Mouse (Mus musculus) retina, adult 2 months (tissue): ENCODE measurements around the gene Wnk2.

ENCODE experiments used
- DNase-seq: peaks from one replicate; pipeline ENCODE4 v3.0.0-alpha.2; 2012; ENCODE audit warnings: low read depth, low spot score

Wnk2 gene

GRCm38 (mm10) chr13:49147858-49148226, at the start of gene Wnk2:
Gene Wnk2 (minus strand): TSS chr13:49148014.
- DNase-seq, result peak; percentile 65

- no peak for DNase-seq
Observed at GRCm38 (mm10) chr13:49196766-49197165, 49.0 kb upstream of the Wnk2 start.

- no peak for DNase-seq
Observed at GRCm38 (mm10) chr13:49196211-49196610, 48.4 kb upstream of the Wnk2 start.

GRCm38 (mm10) chr13:49195651-49196050, 47.8 kb upstream of the Wnk2 start:
- no peak for DNase-seq

- DNase-seq, result no peak
Observed at GRCm38 (mm10) chr13:49194811-49195210, 47.0 kb upstream of the Wnk2 start.

GRCm38 (mm10) chr13:49193650-49194049, 45.8 kb upstream of the Wnk2 start:
- no peak for DNase-seq

- DNase-seq, result no peak
Observed at GRCm38 (mm10) chr13:49192156-49192855, 44.5 kb upstream of the Wnk2 start.

- DNase-seq, result no peak
Observed at GRCm38 (mm10) chr13:49191673-49192035, 43.8 kb upstream of the Wnk2 start.

- no peak for DNase-seq
Observed at GRCm38 (mm10) chr13:49190876-49191672, 43.3 kb upstream of the Wnk2 start.

GRCm38 (mm10) chr13:49189970-49190870, 42.4 kb upstream of the Wnk2 start:
- no peak for DNase-seq

GRCm38 (mm10) chr13:49188966-49189360, 41.1 kb upstream of the Wnk2 start:
- DNase-seq, result no peak

GRCm38 (mm10) chr13:49188219-49188965, 40.6 kb upstream of the Wnk2 start:
- DNase-seq, result no peak

GRCm38 (mm10) chr13:49187288-49188218, 39.7 kb upstream of the Wnk2 start, which contains the start of gene Ninj1:
Gene Ninj1 (plus strand): TSS chr13:49187485.
- peak; percentile 43 for DNase-seq

- DNase-seq, result no peak
Observed at GRCm38 (mm10) chr13:49186798-49187287, 39.0 kb upstream of the Wnk2 start.

GRCm38 (mm10) chr13:49183646-49184045, 35.8 kb upstream of the Wnk2 start:
- DNase-seq, result no peak

- no peak for DNase-seq
Observed at GRCm38 (mm10) chr13:49183161-49183560, 35.3 kb upstream of the Wnk2 start.

GRCm38 (mm10) chr13:49181411-49181984, 33.7 kb upstream of the Wnk2 start:
- DNase-seq, result no peak

- no peak for DNase-seq
Observed at GRCm38 (mm10) chr13:49180691-49181090, 32.9 kb upstream of the Wnk2 start.

- DNase-seq, result no peak
Observed at GRCm38 (mm10) chr13:49180274-49180673, 32.5 kb upstream of the Wnk2 start.
